Mouse (Mus musculus): Measurements from ENCODE around the gene Batf3. TPM values are rescaled to one million over a fixed set of nuclear protein-coding genes. Genes with fewer than 3 reads are reported as not detected.

The Batf3 gene
- polyA plus RNA-seq (2016; fragmentation: Nextera tagmentation; extraction: Ambion mirVana) = 7.1 and 9.8 TPM in 2 replicates

- WGBS = under 1% methylated on average over 95 of the region's 95 CpGs
- peak within 1 kb of the TSS; percentile 78 for H3K27ac ChIP-seq (replicated peaks)
- DNase-seq (ENCODE audit: low spot score) = peak; percentile 80
- H3K9me3 ChIP-seq = no peaks in the 10 kb centered on the region; the same call in 1 of the 2 replicates
- no peaks in the 10 kb centered on the region for H3K36me3 ChIP-seq (replicated peaks)
- peaks cover 31% of the 10 kb centered on the region for H3K4me1 ChIP-seq
- H3K27me3 ChIP-seq (replicated peaks; ENCODE audit: low read depth, poor library complexity, severe bottlenecking) = peaks cover 48% of the 10 kb centered on the region
- peak within 1 kb of the TSS; percentile 68 for H3K4me3 ChIP-seq
These were observed at the start of gene Batf3 for GRCm38 (mm10) chr1:191097802-191098747. Batf3 (plus strand) TSS chr1:191097847.

- Histone ChIP-seq H3K27ac (replicated peaks) (no peak overlapping the region), H3K36me3 (replicated peaks) (no peaks in the 10 kb centered on the region; the same call in 1 of the 2 replicates), H3K9me3 (no peaks in the 10 kb centered on the region), H3K27me3 (replicated peaks; ENCODE audit: low read depth, poor library complexity, severe bottlenecking) (no peaks in the 10 kb centered on the region), H3K4me3 (no peak overlapping the region), H3K4me1 (no peaks in the 10 kb centered on the region)
- 92% methylated on average over 3 of the region's 3 CpGs for WGBS
- DNase-seq (ENCODE audit: low spot score) = no peak
These were observed 44.1 kb upstream of the Batf3 start for GRCm38 (mm10) chr1:191053555-191053954.

- DNase-seq (ENCODE audit: low spot score) = no peak
- no peaks in the 10 kb centered on the region for H3K9me3 ChIP-seq
- no peaks in the 10 kb centered on the region for H3K27me3 ChIP-seq (replicated peaks; ENCODE audit: low read depth, poor library complexity, severe bottlenecking)
- no peaks in the 10 kb centered on the region; the same call in 1 of the 2 replicates for H3K36me3 ChIP-seq (replicated peaks)
- H3K4me3 ChIP-seq = no peak overlapping the region
- 72% methylated on average over 8 of the region's 8 CpGs for WGBS
- H3K4me1 ChIP-seq = no peaks in the 10 kb centered on the region
- H3K27ac ChIP-seq (replicated peaks) = no peak overlapping the region; the same call in 1 of the 2 replicates
These were observed 42.6 kb upstream of the Batf3 start for GRCm38 (mm10) chr1:191054870-191055532.

- Histone ChIP-seq H3K36me3 (replicated peaks) (no peaks in the 10 kb centered on the region; the same call in 1 of the 2 replicates), H3K4me1 (no peaks in the 10 kb centered on the region), H3K4me3 (no peak overlapping the region), H3K9me3 (no peaks in the 10 kb centered on the region), H3K27me3 (replicated peaks; ENCODE audit: low read depth, poor library complexity, severe bottlenecking) (0 out of 2 replicates have a peak, but pooled peaks cover under 1% of the 10 kb centered on the region), H3K27ac (replicated peaks) (no peak overlapping the region)
- DNase-seq (ENCODE audit: low spot score) = no peak
- 72% methylated on average over 2 of the region's 2 CpGs for WGBS
These were observed 42.1 kb upstream of the Batf3 start for GRCm38 (mm10) chr1:191055533-191055873.

GRCm38 (mm10) chr1:191057461-191057860, 40.2 kb upstream of the Batf3 start:
- Histone ChIP-seq H3K27ac (replicated peaks) (no peak overlapping the region), H3K27me3 (replicated peaks; ENCODE audit: low read depth, poor library complexity, severe bottlenecking) (peaks cover 7% of the 10 kb centered on the region; the same call in 1 of the 2 replicates), H3K9me3 (no peaks in the 10 kb centered on the region), H3K4me3 (no peak overlapping the region), H3K4me1 (peaks cover 8% of the 10 kb centered on the region), H3K36me3 (replicated peaks) (no peaks in the 10 kb centered on the region)
- no peak for DNase-seq (ENCODE audit: low spot score)
- WGBS = 71% methylated on average over 3 of the region's 3 CpGs

- no peak for DNase-seq (ENCODE audit: low spot score)
- peaks cover 27% of the 10 kb centered on the region for H3K36me3 ChIP-seq (replicated peaks)
- peaks cover 7% of the 10 kb centered on the region; the same call in 1 of the 2 replicates for H3K27me3 ChIP-seq (replicated peaks; ENCODE audit: low read depth, poor library complexity, severe bottlenecking)
- H3K27ac ChIP-seq (replicated peaks) = peak overlapping the region; percentile 94
- peaks cover 17% of the 10 kb centered on the region for H3K4me1 ChIP-seq
- no peaks in the 10 kb centered on the region for H3K9me3 ChIP-seq
- peak overlapping the region; percentile 71 for H3K4me3 ChIP-seq
- WGBS = 5% methylated on average over 15 of the region's 15 CpGs
These were observed 35.3 kb upstream of the Batf3 start for GRCm38 (mm10) chr1:191062241-191062780.

- peaks cover 33% of the 10 kb centered on the region for H3K36me3 ChIP-seq (replicated peaks)
- peaks cover 17% of the 10 kb centered on the region for H3K4me1 ChIP-seq
- H3K4me3 ChIP-seq = peak within 1 kb of the TSS; percentile 71
- H3K9me3 ChIP-seq = no peaks in the 10 kb centered on the region
- H3K27me3 ChIP-seq (replicated peaks; ENCODE audit: low read depth, poor library complexity, severe bottlenecking) = peaks cover 7% of the 10 kb centered on the region; the same call in 1 of the 2 replicates
- under 1% methylated on average over 56 of the region's 56 CpGs for WGBS
- DNase-seq (ENCODE audit: low spot score) = peak; percentile 92
- H3K27ac ChIP-seq (replicated peaks) = peak within 1 kb of the TSS; percentile 94
These were observed 34.7 kb upstream of the Batf3 start, which contains the start of the genes Tatdn3 and Nsl1 for GRCm38 (mm10) chr1:191062781-191063485. Tatdn3 (minus strand) TSS chr1:191062932. Nsl1 (plus strand) TSS chr1:191063012.

- H3K4me1 ChIP-seq = peaks cover 17% of the 10 kb centered on the region
- H3K4me3 ChIP-seq = peak overlapping the region; percentile 71
- H3K27ac ChIP-seq (replicated peaks) = peak overlapping the region; percentile 94; the same call in 1 of the 2 replicates
- no peaks in the 10 kb centered on the region for H3K9me3 ChIP-seq
- H3K36me3 ChIP-seq (replicated peaks) = peaks cover 41% of the 10 kb centered on the region
- DNase-seq (ENCODE audit: low spot score) = no peak
- H3K27me3 ChIP-seq (replicated peaks; ENCODE audit: low read depth, poor library complexity, severe bottlenecking) = peaks cover 7% of the 10 kb centered on the region; the same call in 1 of the 2 replicates
- 60% methylated on average over 9 of the region's 9 CpGs for WGBS
These were observed 33.9 kb upstream of the Batf3 start for GRCm38 (mm10) chr1:191063700-191064099.

GRCm38 (mm10) chr1:191064535-191064934, 33.1 kb upstream of the Batf3 start:
- Histone ChIP-seq H3K27me3 (replicated peaks; ENCODE audit: low read depth, poor library complexity, severe bottlenecking) (peaks cover 7% of the 10 kb centered on the region; the same call in 1 of the 2 replicates), H3K4me3 (no peak overlapping the region), H3K27ac (replicated peaks) (no peak overlapping the region), H3K9me3 (no peaks in the 10 kb centered on the region), H3K4me1 (peaks cover 17% of the 10 kb centered on the region), H3K36me3 (replicated peaks) (peaks cover 49% of the 10 kb centered on the region)
- 90% methylated on average over 2 of the region's 2 CpGs for WGBS
- DNase-seq (ENCODE audit: low spot score) = no peak

- no peak overlapping the region for H3K27ac ChIP-seq (replicated peaks)
- no peak overlapping the region for H3K4me3 ChIP-seq
- H3K27me3 ChIP-seq (replicated peaks; ENCODE audit: low read depth, poor library complexity, severe bottlenecking) = peaks cover 7% of the 10 kb centered on the region; the same call in 1 of the 2 replicates
- H3K36me3 ChIP-seq (replicated peaks) = peaks cover 56% of the 10 kb centered on the region
- DNase-seq (ENCODE audit: low spot score) = no peak
- WGBS = 83% methylated on average over 4 of the region's 4 CpGs
- H3K9me3 ChIP-seq = no peaks in the 10 kb centered on the region
- H3K4me1 ChIP-seq = peaks cover 17% of the 10 kb centered on the region
These were observed 32.5 kb upstream of the Batf3 start for GRCm38 (mm10) chr1:191065188-191065587.

- DNase-seq (ENCODE audit: low spot score) = no peak
- peaks cover 9% of the 10 kb centered on the region for H3K4me1 ChIP-seq
- H3K27me3 ChIP-seq (replicated peaks; ENCODE audit: low read depth, poor library complexity, severe bottlenecking) = no peaks in the 10 kb centered on the region
- no peak overlapping the region for H3K27ac ChIP-seq (replicated peaks)
- H3K9me3 ChIP-seq = no peaks in the 10 kb centered on the region
- H3K36me3 ChIP-seq (replicated peaks) = peaks cover 87% of the 10 kb centered on the region
- H3K4me3 ChIP-seq = no peak overlapping the region
- WGBS = 85% methylated on average over 5 of the region's 5 CpGs
These were observed 29.3 kb upstream of the Batf3 start for GRCm38 (mm10) chr1:191068377-191068776.

Data from embryonic facial prominence, embryonic 10.5 days (tissue).